ENCODE assay signal across 7 mouse cellular contexts in genomic region chr7:38073782-38074181, GRCm38 (mm10). TPM values are rescaled to one million over a fixed set of nuclear protein-coding genes. Genes with fewer than 3 reads are reported as not detected.
DNase-seq lines count a peak whose midpoint lies in the region; ATAC-seq and TF ChIP-seq lines count a peak whose summit lies in the region.

No protein-coding gene starts in this region.

- no peaks in the 10 kb centered on the region for H3K9me3 ChIP-seq in E14TG2a.4 (ENCODE audit: low read length)
- H3K9me3 ChIP-seq in liver, postnatal 0 days (ENCODE audit: low read length), result no peaks in the 10 kb centered on the region
- no peaks in the 10 kb centered on the region for H3K9me3 ChIP-seq in neural tube, embryonic 13.5 days

- no peak overlapping the region for H3K27ac ChIP-seq in liver, postnatal 0 days (ENCODE audit: low read depth)
- H3K27ac ChIP-seq in neural tube, embryonic 13.5 days (replicated peaks), result no peak overlapping the region

- 0 out of 2 replicates have a peak overlapping the region, but pooled peaks have one; percentile 81 for H3K4me3 ChIP-seq in E14TG2a.4 (replicated peaks; ENCODE audit: low read length)
- H3K4me3 ChIP-seq in liver, postnatal 0 days (ENCODE audit: low read depth, low read length), result no peak overlapping the region
- no peak overlapping the region for H3K4me3 ChIP-seq in neural tube, embryonic 13.5 days

- H3K9ac ChIP-seq in liver, postnatal 0 days (replicated peaks), result no peak overlapping the region
- H3K9ac ChIP-seq in neural tube, embryonic 13.5 days, result no peak overlapping the region

- TF ChIP-seq EP300 in liver, postnatal 0 days (IDR thresholded peaks at IDR 0.05; ENCODE audit: low read depth), result no peak

- H3K27me3 ChIP-seq in E14TG2a.4 (ENCODE audit: insufficient read depth, low read length), result peaks cover 4% of the 10 kb centered on the region; the same call in 1 of the 2 replicates
- H3K27me3 ChIP-seq in liver, postnatal 0 days (ENCODE audit: insufficient read depth, low read length), result peaks cover 13% of the 10 kb centered on the region; the same call in 1 of the 2 replicates
- peaks cover 6% of the 10 kb centered on the region; the same call in 1 of the 2 replicates for H3K27me3 ChIP-seq in neural tube, embryonic 13.5 days

- H3K36me3 ChIP-seq in E14TG2a.4 (ENCODE audit: insufficient read depth, low read length), result no peaks in the 10 kb centered on the region
- H3K36me3 ChIP-seq in liver, postnatal 0 days (replicated peaks; ENCODE audit: insufficient read depth, low read length), result no peaks in the 10 kb centered on the region
- H3K36me3 ChIP-seq in neural tube, embryonic 13.5 days, result no peaks in the 10 kb centered on the region

- H3K4me2 ChIP-seq in liver, postnatal 0 days (ENCODE audit: low read depth, low read length), result no peak overlapping the region
- H3K4me2 ChIP-seq in neural tube, embryonic 13.5 days, result no peak overlapping the region

- WGBS in liver, postnatal 0 days (ENCODE audit: insufficient replicate concordance), result 15% methylated on average over 3 of the region's 3 CpGs
- WGBS in neural tube, embryonic 13.5 days, result 25% methylated on average over 3 of the region's 3 CpGs

- peaks cover 42% of the 10 kb centered on the region for H3K4me1 ChIP-seq in E14TG2a.4 (replicated peaks; ENCODE audit: low read depth, low read length)
- no peaks in the 10 kb centered on the region for H3K4me1 ChIP-seq in liver, postnatal 0 days (ENCODE audit: insufficient read depth)
- H3K4me1 ChIP-seq in neural tube, embryonic 13.5 days (replicated peaks), result peaks cover 15% of the 10 kb centered on the region

- peak; percentile 67 for TF ChIP-seq CTCF in E14TG2a.4 (conservative IDR thresholded peaks at IDR 0.05; ENCODE audit: low read length)
- TF ChIP-seq CTCF in liver, postnatal 0 days (IDR thresholded peaks at IDR 0.05; ENCODE audit: low read depth), result peak; percentile 74

- DNase-seq in adrenal gland, adult 18-20 months (ENCODE audit: low spot score in 2 of 2), result peak; percentile 49 to 50
- DNase-seq in embryo, embryonic 9.5 days (ENCODE audit: extremely low spot score), result peak; percentile 32
- peak; percentile 48 to 61 for DNase-seq in heart, postnatal 10 days
- DNase-seq in kidney, postnatal 25 days, result peak; percentile 45 to 57
- peak; percentile 52 for DNase-seq in liver, postnatal 0 days

- intact Hi-C loops in heart, postnatal 10 days (cut with DNase I), result loop anchor here (1.0 to 10.0 kb wide), 3 partner anchors 12 to 701 kb away; partner anchors contain the start of gene Zfp536

- no peak for ATAC-seq in liver, postnatal 0 days
- ATAC-seq in neural tube, embryonic 13.5 days (ENCODE audit: low read depth), result peak; percentile 67

RNA-seq across cellular contexts. Expression of gene Ccne1, which starts 33.6 kb away (rescaled TPM):
- total RNA-seq in adrenal gland, adult 18-20 months (2021), result 1 to 10 TPM; 7.7 to 8.9 TPM
- total RNA-seq in heart, postnatal 10 days (2021), result 1 to 10 TPM; 3.5 to 4.3 TPM
- 31.1 and 32.4 TPM in 2 replicates for polyA plus RNA-seq in liver, postnatal 0 days (2015; fragmentation: Nextera tagmentation; extraction: Ambion mirVana)
- 18.1 and 18.2 TPM in 2 replicates for polyA plus RNA-seq in neural tube, embryonic 13.5 days (2015; fragmentation: Nextera tagmentation; extraction: Ambion mirVana)

RNA-seq across cellular contexts. Expression of gene Uri1, which starts 50.4 kb away (rescaled TPM):
- total RNA-seq in adrenal gland, adult 18-20 months (2021), result 10 to 100 TPM; 32.3 to 46.1 TPM
- total RNA-seq in heart, postnatal 10 days (2021), result 10 to 100 TPM; 32.0 to 36.6 TPM
- polyA plus RNA-seq in liver, postnatal 0 days (2015; fragmentation: Nextera tagmentation; extraction: Ambion mirVana), result 15.1 and 17.1 TPM in 2 replicates
- polyA plus RNA-seq in neural tube, embryonic 13.5 days (2015; fragmentation: Nextera tagmentation; extraction: Ambion mirVana), result 40.8 and 41.2 TPM in 2 replicates
